Mouse (Mus musculus) heart, adult 2 months (tissue): ENCODE measurements around the gene Ubl7.

Experiments
- CTCF ChIP-seq: fragments of 200-600 bp; IDR thresholded peaks from 2 replicates; pipeline ENCODE4 v1.8.1; 2022; ENCODE audit warnings: antibody characterized with exemption, mild to moderate bottlenecking, moderate library complexity
- POLR2A ChIP-seq: fragments of 200-500 bp; IDR thresholded peaks from 2 replicates; pipeline ENCODE4 v1.6.1; 2011; ENCODE audit warnings: mild to moderate bottlenecking, low read depth, low read length, control low read depth; ENCODE audit not compliant: insufficient read depth

DNA sequence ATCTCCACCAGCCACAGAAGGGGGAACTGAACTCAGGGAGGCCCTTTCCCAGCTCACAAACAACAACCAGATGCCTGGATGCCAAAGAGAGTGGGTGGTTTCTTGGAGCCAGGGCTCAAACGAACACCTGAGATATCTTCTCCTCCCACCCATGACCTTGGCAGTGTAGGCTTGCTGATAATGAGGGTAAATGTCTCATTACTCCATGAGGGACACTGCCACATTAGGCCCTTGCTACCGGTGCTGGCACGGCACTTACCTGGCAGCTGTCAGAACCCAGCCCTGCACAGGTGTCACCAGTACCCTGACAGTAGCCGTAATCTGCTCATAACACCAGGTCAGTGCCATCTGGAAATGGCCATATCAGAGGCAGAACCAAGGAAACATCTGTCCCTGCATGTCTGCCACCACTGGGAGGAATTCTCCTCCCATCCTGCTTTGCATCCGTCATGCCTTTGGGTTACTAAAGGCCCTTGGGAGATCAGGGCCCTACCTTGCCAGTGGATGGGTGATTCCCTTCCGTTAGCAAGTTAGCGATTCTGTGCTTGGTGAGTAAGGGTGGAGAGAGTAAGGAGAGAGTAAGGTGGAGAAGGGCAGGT lies 37.7 kb downstream of the Ubl7 start:
- TF ChIP-seq POLR2A (no peak), CTCF (no peak)
